Mouse (Mus musculus) cerebellum, adult 2 months (tissue): Measurements from ENCODE around the gene Sept8. TPM values are rescaled to one million over a fixed set of nuclear protein-coding genes. Genes with fewer than 3 reads are reported as not detected.
A peak's percentile ranks its signal among the peaks of the same experiment; 100 is the strongest.

Source experiments
- DNase-seq, 2 experiments: peaks; one replicate each; pipeline ENCODE4 v3.0.0; 2021
- H3K27ac ChIP-seq: fragments of 200-500 bp; 2 replicates; pipeline ENCODE4 v1.5.1; 2012; ENCODE audit warnings: low read length, control low read depth, inconsistent platforms; ENCODE audit not compliant: insufficient read depth
- H3K27me3 ChIP-seq: fragments of 200-500 bp; 2 replicates; pipeline ENCODE4 v1.6.1; 2012; ENCODE audit warnings: inconsistent platforms, mild to moderate bottlenecking, low read length, moderate library complexity; ENCODE audit not compliant: control insufficient read depth, insufficient read depth
- H3K4me1 ChIP-seq: fragments of 200-500 bp; 2 replicates; pipeline ENCODE4 v1.6.1; 2011; ENCODE audit warnings: low read length; ENCODE audit not compliant: control insufficient read depth, insufficient read depth
- H3K4me3 ChIP-seq: fragments of 200-500 bp; replicated peaks from 2 replicates; pipeline ENCODE3; 2011; ENCODE audit warnings: mild to moderate bottlenecking, low read depth, low read length, control low read depth; ENCODE audit not compliant: insufficient read depth
- CTCF ChIP-seq: fragments of 200-500 bp; IDR thresholded peaks from 2 replicates; pipeline ENCODE4 v1.5.1; 2011; ENCODE audit warnings: low read depth, mild to moderate bottlenecking, control low read depth, low read length, moderate library complexity, borderline replicate concordance; ENCODE audit not compliant: insufficient read depth
- POLR2A ChIP-seq: fragments of 200-500 bp; IDR thresholded peaks from 2 replicates; pipeline ENCODE4 v1.6.1; 2011; ENCODE audit warnings: low read length, control low read depth, borderline replicate concordance; ENCODE audit not compliant: insufficient read depth
- WGBS: fragments of 180-500 bp; shearing (Covaris S2); methylation state at CpG from one replicate; pipeline ENCODE4 v1.1.7; 2018; 5-methylcytosine and 5-hydroxymethylcytosine counted together
- polyA plus RNA-seq: library from polyadenylated mRNA; depleted of rRNA; stranded (reverse); fragments of >200 nt; gene quantifications from 2 replicates; pipeline ENCODE4 v1.2.3, GENCODE M21; 2012

Sept8 gene
- polyA plus RNA-seq, 1 experiment, result 318 TPM

- peaks cover 11% of the 10 kb centered on the region; the same call in 1 of the 2 replicates for H3K4me1 ChIP-seq
- DNase-seq, result peak; percentile 85 to 88
- TF ChIP-seq CTCF, result no peak
- peak; percentile 68; the same call in 1 of the 2 replicates for TF ChIP-seq POLR2A
- WGBS, result 28% methylated on average over 27 of the region's 27 CpGs
- no peaks in the 10 kb centered on the region for H3K27me3 ChIP-seq
- peak overlapping the region; percentile 66 for H3K4me3 ChIP-seq
- H3K27ac ChIP-seq, result peak overlapping the region; percentile 82
These were observed 32.0 kb upstream of the Sept8 start for GRCm38 (mm10) chr11:53486822-53487594.

- DNase-seq, result no peak
- Histone ChIP-seq H3K4me3 (no peak overlapping the region), H3K27me3 (no peaks in the 10 kb centered on the region), H3K27ac (no peak overlapping the region), H3K4me1 (peaks cover 5% of the 10 kb centered on the region; the same call in 1 of the 2 replicates)
- WGBS, result 97% methylated on average over 5 of the region's 5 CpGs
- no peak for TF ChIP-seq POLR2A
- TF ChIP-seq CTCF, result no peak
These were observed 30.1 kb upstream of the Sept8 start for GRCm38 (mm10) chr11:53489007-53489406.

- Histone ChIP-seq H3K27me3 (no peaks in the 10 kb centered on the region), H3K4me3 (no peak overlapping the region), H3K27ac (no peak overlapping the region), H3K4me1 (peaks cover 5% of the 10 kb centered on the region; the same call in 1 of the 2 replicates)
- TF ChIP-seq CTCF, result no peak
- TF ChIP-seq POLR2A, result no peak
- 83% methylated on average over 9 of the region's 9 CpGs for WGBS
- DNase-seq, result no peak
These were observed 29.6 kb upstream of the Sept8 start for GRCm38 (mm10) chr11:53489421-53489820.

- Histone ChIP-seq H3K27me3 (no peaks in the 10 kb centered on the region), H3K27ac (no peak overlapping the region), H3K4me1 (peaks cover 5% of the 10 kb centered on the region; the same call in 1 of the 2 replicates), H3K4me3 (no peak overlapping the region)
- TF ChIP-seq CTCF (no peak), POLR2A (no peak)
- peak in 1 of 2 experiments; percentile 50 for DNase-seq
- 56% methylated on average over 8 of the region's 8 CpGs for WGBS
These were observed 27.1 kb upstream of the Sept8 start for GRCm38 (mm10) chr11:53491954-53492401.

GRCm38 (mm10) chr11:53493243-53493955, 25.7 kb upstream of the Sept8 start:
- no peak overlapping the region for H3K4me3 ChIP-seq
- no peak overlapping the region for H3K27ac ChIP-seq
- 87% methylated on average over 3 of the region's 3 CpGs for WGBS
- H3K27me3 ChIP-seq, result no peaks in the 10 kb centered on the region
- TF ChIP-seq CTCF (no peak), POLR2A (no peak)
- H3K4me1 ChIP-seq, result peaks cover 8% of the 10 kb centered on the region
- DNase-seq, result no peak

- DNase-seq, result no peak
These were observed 23.6 kb upstream of the Sept8 start for GRCm38 (mm10) chr11:53495417-53495816.

GRCm38 (mm10) chr11:53496946-53497345, 22.1 kb upstream of the Sept8 start:
- 13% methylated on average over 6 of the region's 6 CpGs for WGBS
- TF ChIP-seq POLR2A, result no peak
- TF ChIP-seq CTCF, result no peak
- DNase-seq, result peak; percentile 46 to 60

More at GRCm38 (mm10) chr11:53495417-53495816, 23.6 kb upstream of the Sept8 start:
- Histone ChIP-seq H3K4me1 (peaks cover 13% of the 10 kb centered on the region), H3K27me3 (no peaks in the 10 kb centered on the region), H3K27ac (peak overlapping the region; percentile 41; the same call in 1 of the 2 replicates), H3K4me3 (no peak overlapping the region)
- WGBS, result 73% methylated on average over 6 of the region's 6 CpGs
- TF ChIP-seq CTCF (no peak), POLR2A (no peak)

GRCm38 (mm10) chr11:53500569-53500968, 18.5 kb upstream of the Sept8 start:
- 54% methylated on average over 11 of the region's 11 CpGs for WGBS
- no peaks in the 10 kb centered on the region for H3K27me3 ChIP-seq
- TF ChIP-seq POLR2A (no peak), CTCF (no peak)
- peaks cover 22% of the 10 kb centered on the region for H3K4me1 ChIP-seq
- no peak overlapping the region for H3K4me3 ChIP-seq
- DNase-seq, result no peak
- no peak overlapping the region for H3K27ac ChIP-seq

More at GRCm38 (mm10) chr11:53496946-53497345, 22.1 kb upstream of the Sept8 start:
- peaks cover 13% of the 10 kb centered on the region for H3K4me1 ChIP-seq
- no peaks in the 10 kb centered on the region for H3K27me3 ChIP-seq
- no peak overlapping the region for H3K4me3 ChIP-seq
- peak overlapping the region; percentile 44 for H3K27ac ChIP-seq
